Mouse (Mus musculus): ENCODE measurements around the gene Olfr12.

The Olfr12 gene

DNA sequence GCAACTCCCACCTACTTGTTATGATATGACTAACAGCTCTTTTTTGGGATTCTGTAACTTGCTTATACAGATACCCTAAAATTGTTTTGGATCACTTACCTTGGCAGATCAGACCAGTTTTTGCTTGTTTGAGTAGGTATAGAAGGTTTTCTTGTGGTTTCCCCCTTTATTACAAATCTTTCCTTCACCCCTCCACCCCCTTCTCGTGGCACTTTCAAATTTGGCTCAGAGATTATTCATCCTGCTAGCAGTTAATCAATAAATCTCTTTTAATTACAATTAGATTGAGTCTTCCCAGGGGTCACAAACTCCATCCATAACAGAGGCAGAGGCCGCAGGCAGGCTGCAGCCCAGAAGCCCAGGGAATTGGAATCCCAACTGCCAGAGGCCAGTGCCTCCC is at the start of gene Olfr12:
Gene Olfr12, plus strand, starts transcription at position 301 of the 400 bp plus-strand sequence.
- no peak for DNase-seq

DNA sequence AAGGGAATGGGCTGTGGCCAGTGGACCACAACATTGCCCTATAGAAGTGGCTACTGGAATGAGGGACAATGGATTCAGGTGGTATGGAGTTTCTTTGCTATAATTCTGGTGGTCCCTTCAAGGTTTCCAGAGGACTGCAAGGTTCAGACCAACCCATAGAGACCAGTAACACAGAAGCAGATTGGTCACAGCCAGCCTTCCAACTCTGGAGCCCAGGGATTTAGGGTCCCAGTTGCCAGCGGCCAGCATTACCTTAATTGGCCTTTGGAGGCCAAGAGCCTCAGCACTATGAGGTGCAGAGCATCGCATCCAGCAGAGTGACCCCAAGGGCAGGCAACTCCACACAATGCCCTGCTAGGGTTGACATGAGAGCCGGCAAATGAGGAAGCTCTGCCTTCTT is 46.6 kb upstream of the Olfr12 start, which contains the start of gene Olfr1413:
Gene Olfr1413, plus strand, starts transcription at position 301 of the 400 bp plus-strand sequence.
- no peak for DNase-seq

DNA sequence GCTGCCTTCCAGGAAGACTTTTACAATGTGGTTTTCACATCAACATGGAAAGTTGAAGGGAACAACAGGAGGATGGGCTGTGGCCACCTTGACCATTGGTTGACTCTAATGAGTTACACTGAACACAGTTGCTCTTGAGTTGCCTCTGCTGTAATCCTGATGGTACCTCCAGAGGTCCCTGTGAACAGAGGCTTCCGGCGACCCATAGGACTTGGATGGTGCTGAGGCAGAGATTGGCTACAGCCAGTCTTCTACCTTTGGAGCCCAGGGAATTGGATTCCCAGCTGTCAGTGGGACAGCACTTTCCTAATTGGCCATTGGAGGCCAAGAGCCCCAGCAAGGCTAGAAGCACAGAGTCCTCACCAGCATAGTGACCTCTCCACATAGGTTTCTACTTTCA is 32.1 kb upstream of the Olfr12 start, which contains the start of gene Olfr1412:
Gene Olfr1412, plus strand, starts transcription at position 301 of the 400 bp plus-strand sequence.
- DNase-seq = no peak

DNA sequence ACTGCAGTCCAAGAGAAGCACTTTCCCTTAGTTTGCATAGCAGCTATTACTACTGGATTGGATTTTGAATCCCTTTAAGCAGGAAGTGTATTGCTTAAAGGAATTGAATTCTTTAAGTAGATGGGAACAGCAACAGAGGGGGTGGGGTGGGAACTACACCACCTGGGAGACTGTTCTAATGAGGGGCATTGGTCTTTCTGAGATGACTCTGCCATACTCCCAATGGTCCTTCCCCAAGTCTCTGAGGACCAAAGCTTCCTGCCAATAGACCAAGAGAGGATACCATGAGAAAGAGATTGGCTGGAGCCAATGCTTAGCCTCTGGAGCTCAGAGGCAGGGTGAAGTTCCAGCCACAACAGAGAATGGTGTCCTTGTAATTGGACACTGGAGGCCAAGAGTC is 23.5 kb upstream of the Olfr12 start, which contains the start of gene Olfr1411:
Gene Olfr1411, plus strand, starts transcription at position 301 of the 400 bp plus-strand sequence.
- DNase-seq = no peak

DNA sequence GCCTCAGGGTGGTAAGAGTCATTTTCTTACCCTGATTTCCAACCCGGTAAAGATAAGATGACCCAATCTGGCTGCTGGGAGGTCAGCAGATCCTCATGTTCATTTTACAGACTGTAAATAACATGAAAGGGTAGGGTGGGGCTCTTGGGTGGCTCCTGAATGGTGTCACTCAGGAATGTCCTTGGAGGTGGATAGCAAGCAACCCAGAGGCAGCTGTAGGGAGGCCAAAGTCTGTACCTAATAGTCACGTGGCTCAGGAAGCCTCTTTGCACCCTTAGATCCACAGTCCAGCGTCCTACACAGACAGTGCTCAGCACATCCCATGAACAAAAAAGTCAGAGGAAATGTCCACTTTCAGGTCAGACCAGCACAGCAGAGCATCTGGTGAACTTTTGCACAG is 21.6 kb upstream of the Olfr12 start:
- no peak for DNase-seq

DNA sequence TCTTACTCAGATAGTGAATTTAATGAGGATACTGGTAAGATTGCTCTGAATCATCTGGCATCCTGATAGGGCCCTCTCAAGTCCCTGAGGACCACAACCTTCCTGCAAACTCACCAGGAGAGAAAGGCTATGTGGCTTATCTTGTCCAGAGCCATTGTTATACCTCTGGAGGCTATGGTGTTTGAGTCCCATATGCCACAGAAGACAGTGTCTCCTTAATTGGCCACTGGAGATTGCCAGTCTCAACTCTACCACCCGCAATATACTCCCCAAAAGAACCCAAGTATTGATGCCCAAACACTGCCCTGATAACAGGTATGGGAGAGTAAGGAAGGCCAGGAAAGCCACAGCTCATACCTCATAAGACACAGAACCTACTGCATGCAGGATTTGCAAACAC is 12.1 kb upstream of the Olfr12 start, which contains the start of gene Olfr1410:
Gene Olfr1410, plus strand, starts transcription at position 301 of the 400 bp plus-strand sequence.
- no peak for DNase-seq

DNA sequence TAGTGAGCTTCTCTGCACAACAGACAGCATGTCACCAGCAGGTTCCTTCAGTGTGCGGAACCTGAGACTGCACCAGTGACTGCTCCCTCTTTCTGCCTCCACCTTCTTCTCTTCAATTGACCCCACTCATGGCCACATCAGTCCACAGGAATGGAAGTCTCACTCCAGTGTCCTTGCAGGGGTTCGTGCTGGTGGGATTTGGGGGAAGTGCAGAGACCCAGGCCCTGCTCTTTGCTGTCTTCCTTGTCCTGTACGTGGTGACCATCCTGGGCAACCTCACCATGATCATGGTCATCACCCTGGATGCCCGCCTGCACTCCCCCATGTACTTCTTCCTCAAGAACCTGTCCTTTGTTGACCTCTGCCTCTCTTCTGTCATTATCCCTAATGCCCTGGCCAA is 9.9 kb upstream of the Olfr12 start:
- DNase-seq = no peak

DNA sequence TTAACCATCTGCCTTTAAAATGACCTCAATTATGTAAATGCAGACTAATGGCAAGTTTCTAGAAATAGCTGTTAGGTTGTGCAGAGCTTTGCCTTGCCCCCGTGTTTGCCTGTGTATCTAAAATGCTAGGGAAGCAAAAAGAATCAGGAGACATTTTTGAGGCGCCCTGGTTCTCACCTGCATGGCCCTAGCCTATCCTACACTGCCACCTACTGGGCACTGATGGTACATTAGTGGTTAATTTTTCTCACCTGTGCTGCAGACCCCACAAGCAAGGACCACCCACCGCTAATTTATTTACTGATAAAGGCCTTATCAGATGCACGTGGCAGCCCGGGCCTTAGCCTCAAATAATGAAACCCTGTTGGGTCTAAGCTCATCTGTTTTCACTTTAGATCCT is 6.6 kb upstream of the Olfr12 start:
- DNase-seq = peak; percentile 88 to 93

DNA sequence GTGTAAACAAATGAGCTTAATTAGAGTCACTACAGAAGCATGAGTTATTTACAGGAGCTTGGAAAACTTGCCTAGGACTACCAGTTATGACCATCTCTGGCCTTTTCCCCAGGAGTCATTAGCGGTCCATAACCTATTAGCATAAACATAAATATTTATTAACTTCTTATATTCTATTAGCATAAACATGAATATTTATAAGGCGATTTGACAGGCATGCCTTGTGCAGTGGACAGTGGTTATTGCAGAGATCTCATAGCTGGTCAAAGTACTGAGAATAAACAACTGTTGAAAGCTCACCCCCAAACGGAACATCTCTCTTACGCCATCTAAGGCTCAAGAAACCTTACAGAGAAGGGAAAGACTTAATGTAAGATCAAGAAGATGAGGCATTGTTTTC is 4.4 kb upstream of the Olfr12 start:
- no peak for DNase-seq

DNA sequence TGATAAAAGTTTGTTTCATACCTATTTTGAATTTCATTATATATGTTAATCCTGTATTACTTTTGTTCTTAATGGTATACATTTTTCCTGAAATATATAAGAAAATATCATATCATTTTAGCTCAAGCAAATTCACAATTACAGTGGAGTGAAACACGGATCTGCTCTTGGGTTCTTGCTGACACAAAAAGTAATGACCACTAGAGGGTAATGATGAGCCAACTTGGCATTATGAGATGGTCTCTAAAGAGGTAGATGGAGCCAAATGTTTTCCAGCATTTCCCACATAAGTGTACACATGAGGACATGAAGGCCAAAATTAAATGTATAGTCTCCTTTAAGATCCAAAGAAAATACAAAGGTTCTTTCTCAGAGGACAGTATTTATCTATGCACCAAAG is 3.1 kb upstream of the Olfr12 start:
- DNase-seq = peak; percentile 51 to 72

DNA sequence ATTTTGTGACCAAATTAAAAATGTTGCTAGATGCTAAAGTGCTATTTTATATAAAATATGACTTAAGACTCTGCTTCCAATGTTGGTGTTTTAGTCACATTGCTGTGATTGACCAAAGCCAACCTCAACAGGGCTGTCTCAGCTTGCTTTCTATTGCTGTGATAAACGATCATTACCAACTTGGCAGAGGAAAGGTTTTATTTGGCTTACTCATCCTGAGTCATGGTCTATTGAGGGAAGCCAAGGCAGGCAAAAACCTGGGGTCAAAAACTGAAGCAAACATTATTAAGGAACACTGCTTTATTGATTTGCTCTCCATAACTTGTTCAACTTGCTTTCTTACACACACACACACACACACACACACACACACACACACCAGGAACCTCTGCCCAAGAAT is 1.5 kb upstream of the Olfr12 start:
- no peak for DNase-seq

DNA sequence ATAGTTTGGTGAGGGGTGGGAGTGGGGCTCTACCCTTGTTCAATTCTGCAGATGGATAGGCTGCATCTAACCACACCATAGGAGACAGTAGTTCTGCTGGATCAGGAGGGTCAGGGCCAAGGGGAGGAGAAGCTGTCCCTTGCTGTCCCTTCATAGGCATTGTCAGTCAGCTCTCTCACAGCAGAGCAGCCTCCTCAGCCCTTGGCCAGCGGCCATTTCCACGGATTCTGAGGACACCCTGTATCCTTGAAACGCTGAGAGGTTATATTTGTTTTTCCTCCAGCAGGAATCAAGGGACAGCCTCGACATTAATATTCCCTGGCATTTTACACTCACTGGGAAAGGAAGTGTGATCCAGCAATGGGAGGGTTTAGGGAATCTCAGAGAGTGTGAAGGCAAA is 772 bp downstream of the Olfr12 start:
- peak in 1 of 2 experiments; percentile 26 for DNase-seq

DNA sequence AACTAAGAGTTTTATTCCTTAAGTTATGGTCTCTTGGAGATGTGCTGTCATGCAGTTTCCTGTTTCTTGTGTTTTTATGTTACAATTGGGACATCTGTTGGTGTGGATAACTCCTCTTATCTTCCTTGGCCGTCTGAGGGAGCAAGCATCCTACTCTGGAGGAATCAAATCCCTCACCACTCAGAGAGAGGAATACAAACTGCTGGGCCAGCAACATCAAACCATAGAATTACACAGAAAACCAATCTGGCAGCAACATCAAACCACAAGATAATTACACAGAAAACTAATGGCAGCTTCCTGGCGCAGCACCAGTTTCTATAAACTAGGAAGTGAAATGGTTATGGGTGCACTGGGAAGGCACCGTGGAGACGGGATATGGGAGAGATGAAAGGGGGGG is 10.6 kb downstream of the Olfr12 start:
- DNase-seq = no peak

DNA sequence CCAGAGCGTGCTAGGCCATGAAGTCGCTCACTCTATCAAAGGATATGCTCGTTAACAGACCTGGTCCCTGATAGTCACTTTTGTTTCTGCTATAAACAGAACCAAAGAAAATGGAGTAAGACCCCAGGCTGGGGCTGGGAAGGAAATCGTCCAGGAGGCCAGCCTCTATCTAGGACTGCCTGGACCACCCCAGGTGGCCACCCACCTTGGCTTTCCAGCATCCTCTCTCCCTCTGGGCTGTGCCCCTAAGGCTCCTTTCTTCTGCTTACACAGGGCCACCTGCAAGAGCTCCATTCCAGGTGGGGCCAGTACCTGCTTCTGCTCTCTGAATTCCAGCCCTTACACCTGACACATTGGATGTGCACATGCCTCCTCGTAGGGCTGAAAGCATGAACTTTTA is 14.6 kb downstream of the Olfr12 start:
- no peak for DNase-seq

DNA sequence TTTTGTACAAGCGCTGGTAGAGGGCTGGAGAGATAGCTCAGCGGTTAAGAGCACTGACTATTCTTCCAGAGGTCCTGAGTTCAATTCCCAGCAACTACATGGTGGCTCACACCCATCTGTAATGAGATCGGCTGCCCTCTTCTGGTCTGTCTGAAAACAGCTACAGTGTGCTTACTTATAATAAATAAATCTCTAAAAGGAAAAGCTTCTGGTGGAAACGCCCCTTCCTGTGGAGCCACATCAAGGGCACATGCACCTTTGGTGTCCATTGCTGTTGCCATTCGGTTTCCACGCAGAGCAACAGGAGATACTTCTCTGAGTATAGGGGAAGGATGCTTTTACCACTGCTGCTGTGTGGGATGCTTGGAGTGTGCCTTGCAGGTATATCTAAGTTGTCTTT is 15.4 kb downstream of the Olfr12 start:
- DNase-seq = no peak

DNA sequence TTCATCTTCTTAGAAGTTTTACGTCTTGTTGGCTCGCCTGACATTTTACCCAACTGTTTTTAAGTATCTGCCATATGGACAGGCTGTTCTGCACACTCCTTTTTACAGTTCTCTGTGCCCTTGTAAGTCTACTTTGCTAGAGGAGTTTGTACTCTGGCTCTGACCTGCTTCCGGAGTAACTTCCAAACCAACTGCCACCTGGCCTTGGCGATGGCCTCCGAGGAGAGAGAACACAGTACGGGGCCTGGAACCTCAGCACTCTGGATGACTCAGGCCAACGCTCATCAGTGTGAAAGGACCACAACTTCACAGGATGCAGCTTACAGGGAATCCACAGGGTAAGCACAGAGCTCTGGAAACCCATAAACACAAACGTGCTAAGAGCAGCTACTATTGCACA is 16.1 kb downstream of the Olfr12 start:
- no peak for DNase-seq

DNA sequence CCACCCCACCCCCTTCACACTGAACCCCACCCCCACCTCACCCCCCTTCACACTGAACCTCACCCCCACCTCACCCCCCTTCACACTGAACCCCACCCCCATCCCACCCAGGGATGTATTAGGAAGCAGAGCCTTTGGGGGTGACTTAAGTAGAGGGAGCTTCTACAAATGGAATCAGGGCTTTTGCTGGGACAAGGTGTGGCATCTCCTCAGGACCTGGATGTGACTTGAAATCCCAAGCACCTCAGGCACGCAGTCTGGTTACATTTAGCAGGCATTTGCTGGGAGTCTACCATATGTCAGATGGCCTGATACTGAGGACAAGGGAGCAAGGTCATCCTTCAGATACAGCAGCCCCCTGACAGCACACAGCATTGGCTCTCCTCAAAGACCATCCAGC is 17.0 kb downstream of the Olfr12 start:
- no peak for DNase-seq

DNA sequence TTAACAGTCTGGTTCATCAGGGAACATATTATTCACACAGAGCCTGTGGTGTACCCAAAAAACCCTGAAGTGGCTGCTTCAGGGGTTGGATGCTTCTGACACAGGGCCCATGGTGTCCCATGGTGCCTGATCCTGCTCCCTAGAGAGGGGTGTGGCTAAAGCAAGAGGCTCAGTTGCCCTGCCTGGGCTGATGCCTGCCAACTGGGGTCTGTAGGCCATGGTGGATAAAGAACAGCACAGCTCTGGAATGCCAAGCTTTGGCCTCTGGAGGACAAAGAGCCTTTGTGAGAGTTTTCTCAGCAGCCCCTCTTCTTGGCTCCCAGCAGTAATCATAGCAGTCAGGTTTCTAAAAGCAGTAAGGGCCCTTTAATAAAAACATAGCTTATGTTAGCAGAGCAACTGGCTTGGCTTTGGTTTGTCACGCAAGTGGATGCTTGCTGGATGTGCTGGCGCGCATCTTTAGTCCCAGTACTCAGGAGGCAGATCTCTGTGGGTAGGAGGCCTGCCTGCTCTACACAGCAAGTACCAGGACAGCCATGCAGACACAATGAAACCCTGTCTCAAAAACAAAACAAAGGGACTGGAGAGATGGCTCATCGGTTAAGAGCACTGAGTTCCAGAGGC is 17.5 kb downstream of the Olfr12 start:
- DNase-seq = peak in 1 of 2 experiments; percentile 42

DNA sequence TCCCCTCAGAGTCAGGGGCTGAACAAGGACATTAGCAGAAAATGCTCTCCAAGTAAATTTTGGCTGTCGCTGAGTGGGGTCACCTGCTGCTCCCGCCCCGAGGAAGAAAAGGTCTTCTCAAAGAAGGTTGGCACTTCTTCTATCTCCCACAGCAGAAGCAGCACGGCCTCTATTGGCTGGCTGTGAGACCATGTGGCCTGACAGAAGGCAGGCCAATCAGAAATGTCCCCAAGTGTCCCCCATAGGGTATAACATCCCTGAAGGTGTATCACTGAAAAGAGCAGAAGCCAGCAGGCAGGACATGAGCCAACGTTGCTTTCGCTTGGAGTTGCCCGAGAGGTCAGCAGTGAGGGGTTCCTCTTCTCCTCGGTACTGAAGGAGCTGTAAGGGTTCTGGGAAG is 18.4 kb downstream of the Olfr12 start:
- no peak for DNase-seq

DNA sequence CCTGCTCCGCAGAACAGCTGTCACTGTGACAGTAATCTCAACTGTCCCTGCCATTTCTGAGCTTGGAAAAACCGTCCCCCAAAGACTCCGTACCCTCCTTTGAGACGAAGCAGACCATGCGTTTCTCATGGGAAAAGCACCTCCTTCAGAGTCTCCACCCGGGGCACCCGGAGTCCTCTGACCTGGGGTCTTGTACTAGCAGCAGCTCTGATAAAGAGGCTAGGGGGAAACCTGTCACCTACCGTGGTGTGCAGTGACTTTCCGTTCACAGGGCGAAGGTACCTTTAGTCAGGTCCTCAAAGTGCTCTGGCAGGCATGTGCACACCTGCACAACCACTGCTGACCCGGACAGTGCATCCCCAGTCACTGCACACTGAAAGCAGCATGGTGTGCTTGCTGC is 19.1 kb downstream of the Olfr12 start:
- DNase-seq = no peak

DNA sequence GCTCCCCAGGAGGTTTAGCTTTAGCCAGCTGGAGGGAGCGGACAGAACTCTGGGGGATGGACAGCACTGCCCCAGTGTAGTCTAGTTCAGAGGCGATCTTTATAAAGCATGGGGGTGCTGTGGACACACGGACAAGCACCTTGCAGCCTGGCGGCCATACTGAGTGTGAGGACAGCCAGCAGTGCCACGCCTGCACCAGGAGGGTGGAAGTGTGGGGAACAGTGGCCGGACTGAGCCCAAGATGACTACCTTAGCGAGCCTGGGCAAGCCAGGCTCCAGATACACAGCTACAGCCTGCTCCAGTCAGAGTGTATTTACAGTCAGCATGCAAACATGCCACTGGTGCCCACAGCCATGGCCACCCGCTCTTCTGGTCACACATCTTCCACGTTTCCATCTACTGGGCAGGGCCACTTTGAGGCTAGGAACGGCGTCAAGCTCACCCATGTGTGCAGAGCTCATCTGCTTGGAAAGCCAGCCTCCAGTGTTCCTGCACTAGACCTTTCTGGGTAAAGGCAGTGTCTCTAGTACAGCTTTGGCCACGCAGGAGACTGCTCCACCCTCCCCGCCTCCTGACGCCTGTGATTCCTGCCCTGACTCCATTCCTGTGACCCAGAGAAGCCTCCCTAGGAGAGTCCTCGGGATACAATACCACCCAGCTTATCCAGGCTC is 20.0 kb downstream of the Olfr12 start:
- no peak for DNase-seq

DNA sequence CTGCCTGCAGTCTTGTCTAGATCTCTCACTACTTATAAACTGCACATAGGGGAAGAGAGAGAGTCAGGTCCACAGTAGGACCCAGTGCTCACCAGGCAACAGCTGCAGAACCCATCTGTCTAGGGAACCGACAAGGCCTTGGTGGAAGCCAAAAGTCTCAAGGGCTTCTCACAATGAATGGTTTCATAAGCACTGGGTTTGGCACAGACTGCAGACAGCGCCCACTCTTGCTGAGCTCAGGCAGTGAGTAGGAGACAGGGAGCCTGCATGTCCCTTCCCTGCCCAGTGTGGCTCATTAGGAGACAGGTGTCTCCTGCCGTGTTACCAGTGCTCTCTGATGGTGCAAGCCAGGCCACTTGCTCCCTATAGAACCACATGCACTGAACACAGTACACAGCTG is 20.6 kb downstream of the Olfr12 start:
- DNase-seq = no peak

DNA sequence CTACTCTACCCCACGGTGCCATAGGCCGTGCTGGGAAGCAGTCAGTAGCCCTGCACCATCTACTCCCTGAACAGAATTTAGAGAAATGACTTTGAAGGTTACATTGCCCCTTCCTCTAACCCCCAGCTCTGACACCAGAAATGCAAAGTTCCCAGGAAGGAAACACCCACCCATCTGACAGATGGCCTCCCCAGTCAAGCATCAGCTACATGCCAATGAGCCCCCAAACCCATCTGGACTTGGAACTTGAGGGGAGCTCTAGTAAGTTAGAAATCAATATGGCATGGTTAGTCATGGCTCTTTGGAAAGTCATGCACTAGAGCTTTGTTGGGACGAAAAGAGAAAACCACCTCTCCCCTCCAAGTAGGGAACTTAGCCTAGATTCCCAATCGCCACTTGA is 21.1 kb downstream of the Olfr12 start:
- no peak for DNase-seq

DNA sequence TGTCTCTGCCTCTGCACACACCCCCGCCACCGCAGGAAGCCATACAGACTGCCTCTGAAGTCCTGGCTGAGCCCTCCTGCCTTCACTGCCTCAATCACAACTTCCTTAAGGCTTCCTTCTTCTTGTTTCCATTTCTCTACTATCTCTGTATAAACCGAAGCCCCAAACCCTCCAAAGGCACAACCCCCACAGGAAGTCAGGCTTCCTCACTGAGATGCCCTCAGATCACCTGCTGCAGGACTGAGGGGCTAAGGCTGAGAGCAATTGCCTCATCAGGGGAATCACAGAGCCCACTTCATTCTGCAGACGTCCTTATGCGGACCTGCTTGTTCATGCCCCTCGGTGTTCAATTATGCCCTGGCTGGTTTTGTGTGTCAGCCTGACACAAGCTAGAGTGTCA is 22.8 kb downstream of the Olfr12 start:
- DNase-seq = no peak
